34 mouse cellular contexts compared by ENCODE assay signal in the genomic region with DNA sequence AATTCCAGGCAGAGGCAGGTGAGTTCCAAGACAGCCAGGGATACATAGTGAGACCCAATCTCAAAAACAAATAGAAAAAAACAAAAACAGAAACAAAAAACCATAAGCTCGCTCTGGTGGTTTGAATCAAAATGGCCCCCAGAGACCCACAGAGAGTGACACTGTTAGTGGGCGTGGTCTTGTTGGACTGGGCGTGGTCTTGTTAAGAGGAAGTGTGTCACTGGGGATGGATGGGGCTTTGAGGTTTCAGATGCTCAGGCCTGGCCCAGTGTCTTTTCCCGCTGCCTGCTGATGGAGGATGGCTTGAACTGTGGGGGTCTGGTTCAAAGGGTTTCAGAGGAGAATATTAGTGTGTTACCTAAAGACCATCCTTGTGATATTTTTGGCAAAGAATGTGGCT. TPM values are rescaled to one million over a fixed set of nuclear protein-coding genes. Genes with fewer than 3 reads are reported as not detected.
DNase-seq lines count a peak whose midpoint lies in the region; ATAC-seq and TF ChIP-seq lines count a peak whose summit lies in the region.
"Had no signal": no experiment of that assay in that cellular context is flagged by ENCODE, and none has a peak within 500 bp of the region (broad histone marks: within the 10 kb centered on the region; RNA-seq: fewer than 3 reads in every experiment).

No protein-coding gene starts in this region.

- H3K9me3 ChIP-seq in CH12.LX (replicated peaks; ENCODE audit: low read length), result no peaks in the 10 kb centered on the region
- H3K9me3 ChIP-seq: embryonic facial prominence, embryonic 13.5 days; forebrain, embryonic 10.5 days; heart, embryonic 12.5 days; hindbrain, embryonic 13.5 days; kidney, embryonic 15.5 days; limb, embryonic 10.5 days; limb, embryonic 15.5 days; liver, embryonic 13.5 days; midbrain, embryonic 13.5 days; neural tube, embryonic 13.5 days had no signal

- no peak overlapping the region for H3K4me2 ChIP-seq in CH12.LX (ENCODE audit: insufficient read depth, low read depth, poor library complexity, severe bottlenecking)
- H3K4me2 ChIP-seq: embryonic facial prominence, embryonic 13.5 days; heart, embryonic 12.5 days; hindbrain, embryonic 13.5 days; kidney, embryonic 15.5 days; limb, embryonic 15.5 days; liver, embryonic 13.5 days; midbrain, embryonic 13.5 days; neural tube, embryonic 13.5 days had no signal

- H3K27me3 ChIP-seq in CH12.LX (replicated peaks), result peaks cover 22% of the 10 kb centered on the region
- no peaks in the 10 kb centered on the region for H3K27me3 ChIP-seq in kidney, adult 2 months (replicated peaks; ENCODE audit: control insufficient read depth, insufficient read depth, low read length)
- H3K27me3 ChIP-seq: embryonic facial prominence, embryonic 13.5 days; heart, embryonic 12.5 days; hindbrain, embryonic 13.5 days; kidney, embryonic 15.5 days; limb, embryonic 15.5 days; liver, embryonic 13.5 days; midbrain, embryonic 13.5 days; neural tube, embryonic 13.5 days had no signal

- TF ChIP-seq POLR2A in CH12.LX (IDR thresholded peaks at IDR 0.05; ENCODE audit: low read depth, low read length), result no peak
- no peak for TF ChIP-seq POLR2A in kidney, adult 2 months (IDR thresholded peaks at IDR 0.05; ENCODE audit: low read depth, low read length)

- peaks cover 0 to 6% of the 10 kb centered on the region in 2 experiments; a peak in 1 of 4 replicates for H3K4me1 ChIP-seq in CH12.LX (ENCODE audit: control insufficient read depth in 1 of 2, insufficient read depth in 2 of 2)
- peaks cover under 1% of the 10 kb centered on the region; the same call in 1 of the 2 replicates for H3K4me1 ChIP-seq in kidney, adult 2 months (ENCODE audit: control insufficient read depth, insufficient read depth, low read length)
- H3K4me1 ChIP-seq: heart, embryonic 12.5 days; hindbrain, embryonic 13.5 days; liver, embryonic 13.5 days; midbrain, embryonic 13.5 days had no signal

- H3K79me2 ChIP-seq in CH12.LX (replicated peaks; ENCODE audit: control insufficient read depth, extremely low read depth, insufficient read depth, poor library complexity, severe bottlenecking), result no peaks in the 10 kb centered on the region

- dilution Hi-C loops in CH12.LX (cut with MboI; ENCODE audit: extremely low pct_ligation_motif_present, extremely low pct_unique_long_range_greater_than_20kb, low sequenced_read_pairs), result no loop called here

- H3K9ac ChIP-seq in CH12.LX (ENCODE audit: insufficient read depth, low read depth), result no peak overlapping the region
- H3K9ac ChIP-seq: embryonic facial prominence, embryonic 13.5 days; heart, embryonic 12.5 days; hindbrain, embryonic 13.5 days; kidney, embryonic 15.5 days; limb, embryonic 15.5 days; liver, embryonic 13.5 days; midbrain, embryonic 13.5 days; neural tube, embryonic 13.5 days had no signal

- no peak for TF ChIP-seq RAD21 in CH12.LX (IDR thresholded peaks at IDR 0.05; ENCODE audit: low read depth, low read length)

- in situ Hi-C loops in CH12.LX (cut with MboI; ENCODE audit: low pct_ligation_motif_present, low pct_unique_long_range_greater_than_20kb, low sequenced_read_pairs), result no loop called here

- no peak for ATAC-seq in inflammation-experienced regulatory T-cells, adult 6 months
- ATAC-seq: forebrain, embryonic 16.5 days; lung, postnatal 0 days; midbrain, embryonic 13.5 days had no signal

- WGBS in kidney, adult 2 months, result 83% methylated on average over 4 of the region's 4 CpGs

- DNase-seq in 3T3-L1 (ENCODE audit: low read depth, low spot score) (peak; percentile 57), CH12.LX (ENCODE audit: extremely low read depth) (peak; percentile 89), R1 (ENCODE audit: low read depth, low spot score) (peak; percentile 93)
- DNase-seq in induced T-regulatory cell, adult 2 months (ENCODE audit: low read depth), result peak; percentile 21
- no peak for DNase-seq in urinary bladder, adult 18-20 months (ENCODE audit: low spot score in 2 of 2)
- DNase-seq in kidney, adult 2 months, result no peak
- DNase-seq: adrenal gland, postnatal 25 days; cerebellum, adult 2 months; cerebellum, postnatal 14 days; gastrocnemius, adult 2 months; gastrocnemius, postnatal 36 days; heart, adult 2 months; heart, postnatal 4 days; kidney, adult 11 months; kidney, postnatal 36 days; layer of hippocampus, postnatal 36 days; liver, embryonic 13.5 days; lung, adult 18-20 months; lung, postnatal 4 days; thymus, adult 2 months; thymus, postnatal 4 days had no signal

- H3K36me3 ChIP-seq in CH12.LX (replicated peaks in 1 of 2; ENCODE audit: control insufficient read depth in 1 of 2, insufficient read depth in 1 of 2, low read length in 1 of 2), result no peaks in the 10 kb centered on the region
- no peaks in the 10 kb centered on the region for H3K36me3 ChIP-seq in kidney, adult 2 months (ENCODE audit: control insufficient read depth, insufficient read depth, low read length)
- H3K36me3 ChIP-seq: embryonic facial prominence, embryonic 13.5 days; forebrain, embryonic 10.5 days; heart, embryonic 12.5 days; hindbrain, embryonic 13.5 days; kidney, embryonic 15.5 days; limb, embryonic 10.5 days; limb, embryonic 15.5 days; liver, embryonic 13.5 days; midbrain, embryonic 13.5 days; neural tube, embryonic 13.5 days had no signal

- no peak for TF ChIP-seq EP300 in CH12.LX (IDR thresholded peaks at IDR 0.05; ENCODE audit: low read length)

- TF ChIP-seq CTCF in CH12.LX (conservative IDR thresholded peaks at IDR 0.05 in 1 of 2, IDR thresholded peaks at IDR 0.05 in 1 of 2; ENCODE audit: low read depth in 2 of 2, low read length in 2 of 2), result no peak
- TF ChIP-seq CTCF in kidney, adult 2 months (conservative IDR thresholded peaks at IDR 0.05; ENCODE audit: insufficient read depth, insufficient read length, low read depth, low read length), result no peak

- no peak overlapping the region for H3K27ac ChIP-seq in CH12.LX (ENCODE audit: insufficient read depth, low read depth)
- H3K27ac ChIP-seq in kidney, adult 2 months (ENCODE audit: insufficient read depth, low read depth, low read length), result no peak overlapping the region
- H3K27ac ChIP-seq: embryonic facial prominence, embryonic 13.5 days; forebrain, embryonic 10.5 days; gastrocnemius, adult 2 months; heart, adult 2 months; hindbrain, embryonic 13.5 days; kidney, embryonic 15.5 days; limb, embryonic 10.5 days; limb, embryonic 15.5 days; liver, embryonic 13.5 days; midbrain, embryonic 13.5 days; neural tube, embryonic 13.5 days had no signal

- H3K4me3 ChIP-seq in CH12.LX (replicated peaks in 1 of 3; ENCODE audit: low read depth in 2 of 3, low read length in 2 of 3, poor library complexity in 1 of 3), result no peak overlapping the region
- no peak overlapping the region for H3K4me3 ChIP-seq in kidney, adult 2 months (ENCODE audit: insufficient read depth, low read depth, low read length)
- H3K4me3 ChIP-seq: embryonic facial prominence, embryonic 13.5 days; forebrain, embryonic 10.5 days; gastrocnemius, adult 2 months; heart, adult 2 months; heart, embryonic 12.5 days; hindbrain, embryonic 13.5 days; kidney, embryonic 15.5 days; limb, embryonic 10.5 days; limb, embryonic 15.5 days; liver, embryonic 13.5 days; midbrain, embryonic 13.5 days; neural tube, embryonic 13.5 days had no signal

TF ChIP-seq in CH12.LX, 34 proteins besides CTCF, POLR2A, EP300 and RAD21:
- TF ChIP-seq GABPA (IDR thresholded peaks at IDR 0.05; ENCODE audit: insufficient replicate concordance, low read depth, low read length), result no peak
- no peak for TF ChIP-seq MYC (IDR thresholded peaks at IDR 0.05; ENCODE audit: low read depth, low read length)
- TF ChIP-seq UBTF (IDR thresholded peaks at IDR 0.05; ENCODE audit: low read depth, low read length), result no peak
- no peak for TF ChIP-seq E2F4 (IDR thresholded peaks at IDR 0.05; ENCODE audit: insufficient replicate concordance, low read depth, low read length)
- no peak for TF ChIP-seq NRF1 (IDR thresholded peaks at IDR 0.05; ENCODE audit: low read depth, low read length)
- no peak for TF ChIP-seq NELFE (IDR thresholded peaks at IDR 0.05; ENCODE audit: low read depth, low read length)
- no peak for TF ChIP-seq POLR2AphosphoS2 (IDR thresholded peaks at IDR 0.05; ENCODE audit: low read depth, low read length)
- no peak for TF ChIP-seq CHD2 (IDR thresholded peaks at IDR 0.05; ENCODE audit: low read length)
- TF ChIP-seq JUN (IDR thresholded peaks at IDR 0.05; ENCODE audit: insufficient read depth, low read depth, low read length), result no peak
- TF ChIP-seq MAFK (IDR thresholded peaks at IDR 0.05; ENCODE audit: insufficient replicate concordance, low read length), result no peak
- TF ChIP-seq ZNF384 (IDR thresholded peaks at IDR 0.05; ENCODE audit: low read depth, low read length), result no peak
- no peak for TF ChIP-seq TCF12 (IDR thresholded peaks at IDR 0.05; ENCODE audit: low read depth, low read length)
- TF ChIP-seq HCFC1 (IDR thresholded peaks at IDR 0.05; ENCODE audit: low read depth, low read length), result no peak
- TF ChIP-seq MEF2A (IDR thresholded peaks at IDR 0.05; ENCODE audit: borderline replicate concordance, low read depth, low read length), result no peak
- TF ChIP-seq ZMIZ1 (IDR thresholded peaks at IDR 0.05; ENCODE audit: low read depth, low read length), result no peak
- TF ChIP-seq ZC3H11A (IDR thresholded peaks at IDR 0.05; ENCODE audit: low read depth, low read length), result no peak
- TF ChIP-seq SIN3A (IDR thresholded peaks at IDR 0.05; ENCODE audit: low read length), result no peak

RNA-seq across cellular contexts. Expression of a gene that starts 13.4 kb away (rescaled TPM):
- total RNA-seq in CH12.LX (2012; rRNA removed), result 0.08 and 0.13 TPM in 2 replicates
- not detected in 2 replicates for total RNA-seq in CH12.LX (2014; rRNA removed)
- polyA plus RNA-seq in CH12.LX (2012; ENCODE audit: insufficient read length, low read depth), result 0.06 and 0.15 TPM in 2 replicates
- polyA plus RNA-seq in inflammation-experienced regulatory T-cells, adult 6 months (2017; shearing (Covaris generic)), result not detected
- polyA plus RNA-seq in kidney, adult 2 months (2012; rRNA removed), result 0.01 TPM in 1 of 2 replicates, not detected in the other
- total RNA-seq: adrenal gland, postnatal 25 days; megakaryocyte-erythroid progenitor cell, adult 5-6 weeks had no signal

RNA-seq across cellular contexts. Expression of a gene that starts 53.9 kb away (rescaled TPM):
- 16.9 and 25.7 TPM in 2 replicates for total RNA-seq in CH12.LX (2012; rRNA removed)
- 21.2 and 25.5 TPM in 2 replicates for total RNA-seq in CH12.LX (2014; rRNA removed)
- polyA plus RNA-seq in CH12.LX (2012; ENCODE audit: insufficient read length, low read depth), result 17.9 and 18.5 TPM in 2 replicates
- 10 to 100 TPM; 18.8 to 32.3 (median 28.5) TPM for polyA plus RNA-seq in inflammation-experienced regulatory T-cells, adult 6 months (2017; shearing (Covaris generic))
- polyA plus RNA-seq in kidney, adult 2 months (2012; rRNA removed), result 69.4 and 74.9 TPM in 2 replicates

Comparison
In these comparisons a context has a peak if more than half of its experiments do, and no peak if none do; other contexts are left out.
1. DNase-seq: peak in 3T3-L1 (single experiment), CH12.LX (single experiment), R1 (single experiment) and induced T-regulatory cell, adult 2 months (single experiment); none in urinary bladder, adult 18-20 months (0 of 2) and kidney, adult 2 months (single experiment).